Mouse (Mus musculus) cerebellum, postnatal 10 days (tissue): ENCODE results near the gene Gtpbp1.

Source experiments
- DNase-seq, 2 experiments: peaks; one replicate each; pipeline ENCODE4 v3.0.0; 2021; ENCODE audit warnings: mixed read lengths in 2 of 2

The Gtpbp1 gene

GRCm38 (mm10) chr15:79755977-79756625 is 65.5 kb downstream of the Gtpbp1 start:
- no peak for DNase-seq

DNA sequence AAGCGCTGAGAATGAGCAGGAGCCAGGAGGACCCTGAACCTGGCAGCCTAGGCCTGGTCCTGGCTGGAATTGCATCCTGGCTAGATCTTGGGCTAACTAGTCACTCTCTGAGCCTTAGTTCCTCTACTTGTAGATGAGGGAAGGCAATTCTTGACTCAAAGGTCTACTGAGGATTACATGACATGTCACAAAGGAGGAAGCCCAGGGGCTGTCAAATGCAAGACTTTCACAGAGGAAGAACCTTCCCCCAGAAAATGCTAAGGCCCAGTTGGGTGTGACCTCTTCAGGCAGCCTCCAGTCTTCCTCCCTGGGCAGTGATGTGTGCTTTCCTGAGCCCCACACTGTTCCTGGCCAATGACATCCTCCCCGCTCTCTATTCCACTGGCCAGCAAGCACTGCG is 66.5 kb downstream of the Gtpbp1 start:
- DNase-seq = no peak

- DNase-seq = no peak
Measured at GRCm38 (mm10) chr15:79760956-79761355, 70.3 kb downstream of the Gtpbp1 start.

DNA sequence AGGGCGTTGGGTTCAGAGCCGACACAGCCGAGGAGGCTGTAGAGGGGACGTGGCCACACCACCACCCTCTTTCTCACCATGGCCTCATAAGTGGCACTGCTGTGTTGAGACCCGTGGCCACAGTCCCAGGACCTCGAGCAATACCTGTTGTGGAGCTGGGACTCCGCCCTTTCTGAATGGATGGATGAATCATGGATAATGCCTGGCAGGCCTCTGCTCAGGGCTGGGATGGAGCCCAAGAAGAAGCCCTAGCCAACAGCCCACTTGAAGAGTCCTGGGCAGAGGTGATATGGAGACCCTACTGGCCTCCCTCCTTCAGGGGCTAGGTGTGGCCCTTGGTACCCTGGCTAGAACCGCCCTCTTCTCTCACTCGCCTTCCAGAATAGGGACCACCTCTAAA is 72.4 kb downstream of the Gtpbp1 start:
- DNase-seq = no peak

GRCm38 (mm10) chr15:79763601-79764246 is 73.1 kb downstream of the Gtpbp1 start:
- peak; percentile 78 to 86 for DNase-seq

DNA sequence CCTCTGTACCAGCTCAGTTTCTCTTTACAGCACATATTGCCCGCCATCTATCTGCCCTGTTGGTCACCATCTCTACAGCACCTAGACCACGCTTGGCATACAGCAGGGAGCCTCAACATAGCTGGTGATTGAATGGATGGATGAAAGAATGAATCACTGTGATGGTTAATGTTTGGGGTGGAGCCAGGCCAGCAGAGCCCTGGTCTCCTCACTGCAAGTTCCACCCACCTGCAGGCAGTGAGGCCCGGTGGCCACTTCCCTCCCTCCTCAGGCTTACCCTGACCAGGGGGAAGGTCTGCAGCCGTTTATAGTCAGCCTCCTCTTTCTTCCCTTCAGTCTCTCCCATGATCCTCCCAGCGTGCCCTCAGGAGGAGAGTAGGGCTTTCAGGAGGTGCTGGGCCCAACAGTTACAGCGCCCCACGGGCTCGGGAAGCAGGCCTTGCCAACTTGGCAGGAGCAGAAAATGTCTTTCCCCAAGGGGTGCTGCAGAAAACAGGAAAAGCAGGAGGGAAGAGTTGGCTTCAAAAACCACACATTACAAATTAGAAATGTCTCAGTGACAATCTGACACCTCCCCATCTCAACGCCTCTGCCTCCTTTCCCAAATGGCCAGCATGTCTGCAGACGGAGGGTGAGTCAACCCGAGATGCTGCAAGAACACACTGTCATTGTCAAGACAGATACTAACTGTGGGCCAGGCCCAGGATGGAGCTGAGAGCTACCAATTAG is 74.1 kb downstream of the Gtpbp1 start:
- DNase-seq = peak in 1 of 2 experiments; percentile 45

DNA sequence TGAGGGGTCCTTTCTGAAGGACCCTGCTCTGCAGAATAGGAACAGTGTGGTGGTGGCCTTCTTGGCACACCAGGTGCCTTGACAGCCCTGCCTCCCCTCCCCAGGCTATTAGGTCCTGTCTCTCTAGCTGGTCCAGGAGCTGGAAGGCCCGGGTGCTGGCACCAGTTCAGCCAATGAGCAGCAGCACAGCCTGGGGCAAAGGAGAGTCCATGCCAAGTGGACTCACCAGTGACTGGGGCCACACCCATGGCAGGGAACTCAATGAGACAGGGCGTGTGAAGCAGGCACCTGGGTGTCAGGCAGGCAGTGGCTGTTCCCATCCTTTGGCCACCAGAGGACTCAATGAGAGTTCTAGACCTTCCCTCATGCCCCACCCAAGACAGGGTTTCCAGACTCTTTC is 74.7 kb downstream of the Gtpbp1 start:
- peak; percentile 74 to 76 for DNase-seq

DNA sequence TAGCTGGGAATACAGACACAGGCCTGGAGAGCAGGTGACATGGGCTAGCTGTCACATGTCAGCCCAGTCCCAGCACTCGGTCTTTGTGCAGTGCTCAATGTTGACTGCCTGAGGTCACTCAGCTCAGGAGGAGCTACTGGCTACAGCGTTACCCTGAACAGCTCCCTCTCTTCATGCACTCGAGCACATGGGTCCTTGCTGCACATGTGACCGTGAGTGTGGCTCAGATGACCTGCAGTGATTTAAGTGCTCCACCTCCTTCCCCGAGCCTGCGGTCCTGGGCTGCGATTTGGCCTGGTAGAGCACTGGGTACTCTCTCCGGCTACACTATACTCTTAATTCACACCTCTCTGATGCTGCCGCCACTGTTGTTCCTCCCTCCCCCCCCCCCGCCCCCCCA is 75.5 kb downstream of the Gtpbp1 start:
- peak in 1 of 2 experiments; percentile 30 for DNase-seq

GRCm38 (mm10) chr15:79766586-79767071 is 76.0 kb downstream of the Gtpbp1 start:
- peak; percentile 54 to 61 for DNase-seq

GRCm38 (mm10) chr15:79767327-79767961 is 76.8 kb downstream of the Gtpbp1 start:
- DNase-seq = peak in 1 of 2 experiments; percentile 35

DNA sequence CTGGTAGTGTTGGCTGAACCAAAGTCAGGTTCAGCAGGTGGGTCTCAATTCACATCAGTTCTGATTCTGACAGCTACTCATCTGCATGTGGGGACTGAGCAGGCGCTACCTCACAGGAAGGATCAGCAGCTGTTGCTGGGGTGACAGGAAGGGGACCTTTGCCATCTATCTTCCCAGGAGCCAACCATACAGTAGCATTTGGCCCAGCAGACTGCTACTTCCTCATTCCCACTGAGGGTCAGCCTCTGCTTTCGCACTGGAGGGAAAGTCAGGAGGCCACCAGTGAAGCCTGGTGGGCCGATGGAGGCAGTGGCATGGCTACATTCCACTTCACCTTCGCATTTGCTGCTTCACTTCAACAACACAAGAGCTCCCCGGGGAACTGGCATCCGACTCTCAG is 77.7 kb downstream of the Gtpbp1 start:
- no peak for DNase-seq

GRCm38 (mm10) chr15:79770629-79771240 is 80.1 kb downstream of the Gtpbp1 start:
- DNase-seq = peak in 1 of 2 experiments; percentile 25
